Mouse (Mus musculus): ENCODE data around the gene Lsamp. TPM values are rescaled to one million over a fixed set of nuclear protein-coding genes. Genes with fewer than 3 reads are reported as not detected.

The Lsamp gene
- total RNA-seq, 2 experiments from 2014 or later, result 1.4 TPM

DNA sequence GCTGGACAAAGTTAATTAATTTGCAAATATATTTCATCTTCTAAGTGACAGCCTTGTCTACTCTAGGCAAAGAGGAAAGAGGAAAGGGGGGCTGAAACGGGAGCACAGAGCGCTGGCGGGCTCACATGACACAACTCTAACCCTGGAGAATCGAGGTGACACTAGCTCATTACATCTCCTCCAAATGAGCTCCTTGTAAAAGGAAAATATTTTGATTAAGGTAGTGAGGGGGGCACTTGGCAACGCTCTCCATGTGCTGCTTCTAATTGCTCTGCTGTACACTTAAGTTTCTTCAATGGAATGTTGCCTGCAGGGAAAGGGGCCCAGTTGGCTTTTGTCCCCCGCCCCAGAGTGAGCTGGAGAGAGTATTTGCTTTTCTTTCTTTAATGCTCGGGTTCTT is 907.2 kb downstream of the Lsamp start:
- intact Hi-C loops (cut with DNase I), result no loop called here

DNA sequence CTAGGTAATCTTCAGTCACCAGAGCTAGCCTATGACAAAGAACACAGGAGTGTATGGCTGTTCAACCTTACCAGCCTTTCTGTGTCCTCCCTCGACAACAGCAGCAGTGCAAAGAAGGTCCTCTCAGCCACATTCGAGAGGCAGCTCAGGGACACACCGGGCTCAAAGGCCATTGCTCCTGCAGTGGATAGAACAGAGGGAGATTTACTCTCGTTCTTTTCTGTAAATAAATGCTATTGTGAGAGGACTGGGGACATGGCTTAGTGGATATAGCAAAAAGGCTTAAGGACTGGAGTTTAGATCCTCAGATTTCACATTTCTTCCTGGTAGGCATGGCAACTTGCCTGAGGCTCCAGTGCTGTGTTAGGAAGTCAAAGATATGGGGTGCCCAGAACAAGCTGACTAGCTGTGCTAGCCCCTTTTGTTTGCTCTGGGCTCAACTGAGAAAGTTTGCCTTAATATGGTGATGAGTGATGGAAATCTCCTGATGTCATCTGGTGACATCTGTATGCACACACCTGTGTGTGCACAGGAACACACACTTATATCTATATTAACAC is 913.7 kb downstream of the Lsamp start:
- DNase-seq, result no peak
- intact Hi-C loops (cut with DNase I), result no loop called here

More for the DNA sequence above, 907.2 kb downstream of the Lsamp start:
- no peak for DNase-seq

DNA sequence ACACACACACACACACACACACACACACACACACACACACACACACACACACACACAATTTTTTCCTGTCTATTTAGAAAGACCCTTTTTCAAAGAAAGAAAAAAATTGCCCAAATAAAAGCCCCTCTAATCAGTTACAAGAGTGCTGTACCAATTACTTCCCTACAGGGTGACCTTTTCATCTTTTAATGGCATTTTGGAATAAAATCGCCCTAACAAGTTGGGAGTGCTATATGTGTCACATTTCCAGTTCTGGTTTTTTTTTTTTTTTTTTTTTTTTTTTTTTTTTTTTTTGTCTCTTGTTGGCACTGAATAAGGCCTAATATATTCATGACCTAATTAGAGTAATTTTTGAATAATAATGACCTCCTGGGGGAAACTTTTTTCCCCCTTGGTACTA is 923.7 kb downstream of the Lsamp start:
- no peak for DNase-seq
- intact Hi-C loops (cut with DNase I), result no loop called here

DNA sequence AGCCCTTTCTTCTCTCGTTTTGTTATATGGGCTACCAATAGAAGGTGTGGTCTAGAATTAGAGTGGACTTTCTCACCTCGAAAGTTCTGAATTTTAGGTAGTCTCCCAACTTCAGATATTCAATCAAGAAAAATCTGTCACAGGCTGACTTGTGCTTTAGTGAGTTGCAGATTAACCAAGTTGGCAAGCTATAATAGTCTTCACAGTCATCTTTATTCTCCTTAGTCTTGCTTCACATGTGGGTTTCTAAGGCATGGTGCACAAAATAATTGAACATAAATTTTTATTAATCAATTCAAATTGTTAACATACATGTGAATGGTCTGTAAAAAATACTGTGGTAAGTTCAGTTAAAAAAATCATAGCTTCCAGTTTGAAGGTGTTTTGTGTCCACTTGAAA is 930.0 kb downstream of the Lsamp start:
- intact Hi-C loops (cut with DNase I), result no loop called here
- DNase-seq, result no peak

DNA sequence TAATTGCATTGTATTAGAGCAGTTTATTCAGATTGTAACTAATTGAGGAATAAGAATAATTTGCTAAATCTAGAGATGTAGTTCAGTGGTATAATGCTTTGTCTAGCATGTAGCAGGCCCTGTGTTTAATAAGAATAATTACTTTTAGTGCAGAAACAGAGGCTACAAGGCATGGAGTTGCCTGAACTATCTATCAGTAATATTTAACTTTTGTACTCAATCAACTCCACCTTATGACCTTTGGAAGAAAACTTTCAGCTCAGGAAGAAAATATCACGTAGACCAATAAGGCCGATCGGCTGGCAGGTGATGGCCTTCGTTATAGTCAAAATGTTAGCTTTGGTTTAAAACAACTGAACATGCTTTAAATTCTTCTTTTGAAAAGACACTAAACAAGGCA is 946.4 kb downstream of the Lsamp start:
- intact Hi-C loops (cut with DNase I), result no loop called here
- no peak for DNase-seq

DNA sequence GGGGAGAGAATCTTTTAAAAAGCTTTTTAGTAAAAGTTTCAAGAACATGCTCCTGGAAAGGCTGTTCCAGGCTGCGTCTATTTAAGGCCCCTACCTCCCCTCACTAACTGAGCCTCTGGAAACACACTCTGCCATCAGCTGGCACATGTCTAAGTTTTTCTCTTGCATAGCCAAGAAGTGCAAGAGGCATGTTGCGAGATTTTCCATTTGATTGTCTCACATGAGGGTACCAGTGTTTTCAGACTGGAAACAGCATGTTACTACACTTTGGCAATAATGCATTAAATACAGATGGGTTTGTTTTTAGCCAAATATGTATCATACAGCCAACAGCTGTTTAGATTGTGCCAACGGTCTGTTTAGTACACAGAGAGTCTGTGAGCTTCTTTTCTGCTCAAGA is 958.1 kb downstream of the Lsamp start:
- DNase-seq, result no peak
- intact Hi-C loops (cut with DNase I), result no loop called here

DNA sequence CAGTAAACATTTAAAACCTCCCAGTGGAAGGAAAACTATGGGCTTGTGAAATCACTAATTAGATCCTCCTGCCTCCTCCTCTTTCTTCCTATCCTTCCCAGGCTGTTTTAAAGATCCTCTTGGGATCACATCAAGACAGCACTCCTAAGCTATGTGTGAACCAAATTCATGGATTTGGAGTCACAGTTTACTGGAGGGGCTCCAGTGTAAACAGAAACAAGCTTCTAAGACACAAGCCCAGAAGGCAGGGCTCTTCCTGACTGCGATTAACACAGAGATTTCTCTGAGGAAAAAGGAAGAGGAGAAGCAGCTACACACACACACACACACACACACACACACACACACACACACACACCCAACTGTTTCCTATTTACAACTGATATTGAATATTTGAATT is 961.7 kb downstream of the Lsamp start:
- intact Hi-C loops (cut with DNase I), result no loop called here
- DNase-seq, result no peak

DNA sequence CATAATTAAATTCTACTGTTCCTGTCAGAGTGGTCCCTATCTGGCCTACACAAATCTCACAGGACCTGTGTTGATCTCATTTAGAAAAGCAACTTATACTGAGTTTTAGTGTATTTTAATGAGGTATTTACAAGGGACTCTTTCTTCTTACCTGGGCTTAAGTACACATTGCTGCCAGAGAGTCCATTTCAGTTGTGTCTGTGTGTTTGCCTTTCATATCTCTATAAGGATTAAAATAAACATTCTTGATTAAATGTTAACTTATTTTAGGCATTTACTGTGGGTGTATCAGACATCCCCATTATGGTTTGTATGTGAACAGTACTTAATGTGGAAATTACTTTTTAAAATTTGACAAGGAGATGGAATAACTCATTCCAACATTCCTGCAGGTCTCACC is 963.9 kb downstream of the Lsamp start:
- no peak for DNase-seq
- intact Hi-C loops (cut with DNase I), result no loop called here

DNA sequence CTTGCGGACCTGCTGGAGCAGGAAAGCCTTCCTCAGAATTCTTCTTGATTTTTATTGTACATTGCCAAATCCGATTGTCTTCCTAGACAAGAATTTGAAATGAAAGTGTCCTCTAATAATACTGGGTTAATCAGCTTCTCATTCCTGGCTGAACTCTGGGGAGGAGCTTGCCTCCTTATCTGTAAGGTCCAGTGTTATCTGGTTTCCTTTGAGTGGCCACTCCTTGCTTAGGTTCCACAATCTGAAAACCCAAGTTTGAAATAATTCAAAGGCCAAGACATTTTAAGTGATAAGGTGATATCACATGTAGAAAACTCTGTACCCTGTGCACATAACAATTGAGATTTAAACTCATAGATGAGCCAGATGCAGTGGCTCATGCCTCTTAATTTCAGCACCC is 975.0 kb downstream of the Lsamp start:
- no peak for DNase-seq
- intact Hi-C loops (cut with DNase I), result no loop called here

DNA sequence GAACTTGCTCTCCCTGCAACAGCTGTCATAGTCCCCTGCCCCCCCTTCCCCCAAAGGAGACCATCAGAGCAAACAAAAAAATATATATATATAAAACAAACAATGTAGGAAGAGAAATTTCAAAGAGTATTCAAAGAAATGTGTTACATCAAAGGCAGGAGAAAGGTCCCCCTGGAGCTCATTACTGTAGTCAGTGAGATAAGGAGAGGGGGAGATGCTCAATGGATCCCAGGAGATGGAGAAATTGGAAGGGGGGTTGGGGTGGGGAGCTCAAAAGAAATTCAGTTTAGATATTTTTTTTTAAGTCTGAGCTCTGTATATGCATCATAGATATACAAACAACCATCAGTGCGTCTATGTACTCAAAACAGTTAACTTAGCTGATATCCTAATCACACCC is 976.4 kb downstream of the Lsamp start:
- intact Hi-C loops (cut with DNase I), result loop anchor here (10.0 kb wide), 1 partner anchor 686 kb away; no protein-coding TSS in a partner anchor
- DNase-seq, result no peak

DNA sequence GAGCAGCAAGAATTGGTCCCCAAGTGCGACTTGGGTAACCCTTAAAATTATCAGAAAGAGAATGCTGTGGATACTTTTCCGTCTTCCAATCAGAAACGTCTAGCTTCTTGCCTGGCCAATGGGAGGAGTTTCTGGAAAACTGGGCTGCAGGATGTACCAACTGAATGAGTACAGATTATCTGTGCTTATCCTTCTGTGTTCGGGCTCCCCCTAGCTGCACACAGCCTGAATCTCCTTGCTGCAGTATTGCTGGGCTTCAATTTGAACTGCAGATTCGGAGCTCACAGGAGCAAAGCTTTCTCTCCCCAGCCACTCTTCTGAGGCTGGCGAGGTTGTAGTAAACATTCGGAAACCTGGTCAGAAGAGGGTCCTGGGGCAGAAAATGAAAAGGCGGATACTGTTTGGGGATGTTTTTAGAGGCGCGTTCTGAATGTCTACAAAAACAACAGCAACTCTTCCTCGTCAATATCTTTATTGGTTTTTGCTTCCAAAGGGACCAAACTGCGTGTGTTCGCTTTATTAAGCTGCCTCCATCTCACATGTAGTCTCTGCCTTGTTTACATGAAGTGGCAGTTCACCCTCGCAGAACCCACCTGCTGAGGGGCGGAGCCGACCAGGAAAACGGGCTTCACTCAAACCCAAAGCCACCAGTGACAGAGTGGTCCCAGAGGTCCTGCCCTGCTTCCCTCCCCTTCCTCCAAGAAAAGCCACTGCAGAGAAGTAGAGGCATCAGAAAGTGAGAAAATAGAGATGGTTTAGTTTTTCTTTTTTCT is 984.1 kb downstream of the Lsamp start:
- peak; percentile 50 to 66 for DNase-seq
- intact Hi-C loops (cut with DNase I), result loop anchor here (2.0 to 10.0 kb wide), 4 partner anchors 231 to 693 kb away; no protein-coding TSS in a partner anchor

DNA sequence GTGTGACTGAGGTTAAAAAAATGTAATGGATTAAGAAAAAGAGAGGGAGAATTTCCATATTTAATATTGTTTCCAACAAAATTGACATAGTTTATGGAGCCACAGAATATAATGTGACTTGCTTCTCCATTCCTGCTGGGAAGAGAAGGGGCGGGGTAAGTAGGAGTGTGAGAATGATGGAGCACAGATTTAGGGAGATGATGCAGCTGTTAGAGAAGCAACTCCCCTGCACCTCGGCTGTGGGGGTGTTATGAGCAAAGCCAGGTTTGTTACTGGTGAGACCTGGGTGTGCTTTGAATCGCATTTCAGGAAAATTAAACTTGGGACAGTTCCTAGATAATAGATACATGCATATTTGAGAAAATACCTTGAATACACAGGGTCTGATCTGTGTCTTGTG is 987.2 kb downstream of the Lsamp start:
- intact Hi-C loops (cut with DNase I), result no loop called here

DNA sequence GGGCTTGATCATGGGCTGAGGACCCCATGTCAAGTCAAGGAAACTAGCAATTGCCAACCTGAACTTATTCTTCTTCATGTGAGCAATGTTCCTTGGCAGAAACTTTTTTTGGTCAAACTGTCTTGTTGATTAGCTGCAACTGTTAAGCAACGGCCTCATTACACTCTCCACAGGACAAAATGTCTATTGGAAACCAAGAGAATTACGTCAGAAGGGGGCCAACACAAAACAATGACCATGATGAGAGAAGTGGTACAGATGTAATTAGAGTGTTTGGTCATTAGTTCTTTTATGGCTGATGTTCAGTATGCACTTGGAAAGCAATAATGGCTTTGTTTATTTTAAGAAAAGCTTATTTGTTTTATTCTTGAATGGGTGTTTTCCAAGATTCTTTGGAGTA is 989.9 kb downstream of the Lsamp start:
- intact Hi-C loops (cut with DNase I), result no loop called here
- DNase-seq, result no peak

More for the DNA sequence above, 987.2 kb downstream of the Lsamp start:
- no peak for DNase-seq

DNA sequence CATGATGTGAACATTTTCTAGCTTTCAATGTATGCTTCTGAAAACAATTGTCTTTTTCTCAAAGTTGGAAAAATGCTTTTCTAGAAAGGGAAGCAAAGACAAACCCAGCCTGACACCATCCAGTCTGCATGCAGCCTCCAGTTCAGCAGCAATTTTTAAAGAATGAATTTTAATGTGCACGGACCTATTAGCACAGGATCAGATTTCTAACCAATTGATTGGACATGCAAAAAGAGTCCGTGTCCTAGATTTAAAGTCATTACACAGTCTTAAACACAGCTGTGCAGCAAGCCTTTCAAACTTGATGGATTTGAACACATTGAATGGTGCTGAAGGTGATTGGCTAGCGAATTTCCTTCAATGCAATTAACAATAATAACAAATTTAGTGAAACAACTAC is 998.9 kb downstream of the Lsamp start:
- intact Hi-C loops (cut with DNase I), result no loop called here
- no peak for DNase-seq

DNA sequence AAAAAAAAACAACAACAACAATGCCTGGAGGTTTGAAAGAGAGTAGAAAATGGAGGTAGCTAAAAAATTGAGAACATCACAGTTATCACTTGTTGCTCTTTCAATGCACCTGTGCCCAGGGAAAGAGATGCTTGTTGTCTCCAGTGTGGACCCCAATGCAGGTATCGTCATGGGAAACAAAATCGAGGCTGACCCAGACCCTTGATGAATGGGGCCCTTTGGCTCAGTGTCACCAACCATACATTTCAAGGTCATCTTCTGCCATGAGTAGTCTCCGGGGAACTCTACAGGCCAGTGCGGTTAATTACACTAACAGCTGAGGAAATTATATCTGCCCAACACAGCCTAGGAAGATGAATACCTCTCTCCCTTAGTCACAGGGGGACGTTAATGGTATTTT is 1023.4 kb downstream of the Lsamp start:
- intact Hi-C loops (cut with DNase I), result no loop called here
- DNase-seq, result no peak

DNA sequence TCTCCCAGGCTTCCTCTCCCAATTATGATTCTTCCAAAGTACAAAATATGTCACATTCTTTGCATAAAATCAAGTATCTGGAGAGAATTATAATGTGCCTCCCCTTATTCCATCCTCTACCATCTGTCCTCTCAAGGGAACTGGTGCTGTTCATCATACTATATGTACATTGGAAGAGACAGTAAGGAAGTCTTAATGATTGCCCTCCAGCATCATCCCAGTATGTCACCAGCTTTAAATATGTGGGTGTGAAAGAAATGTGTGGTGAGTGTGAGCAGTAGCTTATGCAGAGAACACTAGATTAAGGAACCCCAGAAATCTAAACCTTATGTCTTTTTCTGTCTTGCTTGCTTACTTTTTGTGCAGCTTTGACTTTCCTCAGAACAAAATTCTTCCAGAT is 1050.6 kb downstream of the Lsamp start:
- intact Hi-C loops (cut with DNase I), result no loop called here
- no peak for DNase-seq

DNA sequence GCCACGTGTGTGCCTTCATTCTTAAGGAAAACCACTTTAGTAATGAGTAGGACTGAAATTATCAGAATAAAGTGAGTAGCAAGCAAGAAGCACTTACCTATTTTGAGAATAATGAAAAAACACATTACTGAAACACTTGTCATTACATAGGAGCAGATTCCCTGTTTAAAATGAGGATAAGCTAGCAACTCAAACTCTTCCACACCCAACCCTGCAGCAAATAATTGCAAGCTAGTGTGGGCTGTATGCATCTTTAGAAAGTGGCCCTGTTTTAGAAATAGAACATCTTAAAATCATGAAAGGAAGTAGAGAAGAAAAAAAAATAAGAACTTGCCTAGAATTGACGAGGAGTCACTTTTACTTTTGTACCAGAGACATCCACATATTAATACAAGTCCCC is 1057.5 kb downstream of the Lsamp start:
- intact Hi-C loops (cut with DNase I), result no loop called here
- DNase-seq, result no peak

DNA sequence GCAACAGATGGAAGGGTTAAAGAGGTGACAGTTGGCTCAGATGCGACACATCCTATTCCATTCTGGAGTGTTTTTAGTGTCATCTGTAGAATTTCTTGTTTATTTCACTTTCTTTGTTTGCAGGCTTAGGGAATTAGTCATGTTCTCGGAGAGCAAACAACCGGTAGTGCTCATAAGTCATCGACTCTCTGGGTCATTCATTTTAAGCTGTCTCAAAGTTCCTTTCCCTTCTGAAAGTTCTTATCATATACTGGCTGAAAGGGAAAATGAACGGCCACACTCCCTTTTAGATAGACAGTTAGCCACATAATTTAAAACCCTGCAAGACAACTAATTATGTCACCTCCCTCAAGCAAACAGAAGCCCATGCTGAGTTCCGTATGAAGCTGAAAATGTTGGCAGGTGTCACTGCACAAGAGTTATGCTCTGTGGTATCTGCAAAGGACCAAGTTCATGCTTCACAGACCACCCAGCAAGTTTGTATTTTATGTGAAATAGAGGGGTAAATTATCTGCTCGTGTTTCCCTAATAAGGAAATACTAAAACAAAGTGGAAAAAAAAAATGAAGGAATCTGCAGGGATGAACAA is 1079.2 kb downstream of the Lsamp start:
- DNase-seq, result no peak
- intact Hi-C loops (cut with DNase I), result no loop called here

DNA sequence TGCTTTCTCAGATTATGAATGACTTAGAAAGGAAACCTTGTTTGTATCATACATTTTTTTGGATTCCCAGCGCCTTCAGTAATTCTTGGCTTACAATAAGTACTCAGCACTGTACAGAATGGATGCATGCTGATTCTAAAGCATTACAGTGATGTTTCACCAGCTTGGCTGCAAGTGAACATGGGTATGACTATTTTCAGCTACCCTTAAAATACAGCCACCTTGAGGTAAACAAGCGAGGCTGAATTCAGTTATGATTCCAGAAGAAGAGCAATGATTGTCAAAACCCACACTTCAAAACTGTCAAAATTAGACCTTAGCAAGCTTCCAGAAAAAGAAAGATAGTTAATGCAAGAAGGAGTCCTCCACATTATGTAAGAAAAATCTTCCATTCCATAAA is 1089.3 kb downstream of the Lsamp start:
- intact Hi-C loops (cut with DNase I), result no loop called here
- DNase-seq, result no peak

DNA sequence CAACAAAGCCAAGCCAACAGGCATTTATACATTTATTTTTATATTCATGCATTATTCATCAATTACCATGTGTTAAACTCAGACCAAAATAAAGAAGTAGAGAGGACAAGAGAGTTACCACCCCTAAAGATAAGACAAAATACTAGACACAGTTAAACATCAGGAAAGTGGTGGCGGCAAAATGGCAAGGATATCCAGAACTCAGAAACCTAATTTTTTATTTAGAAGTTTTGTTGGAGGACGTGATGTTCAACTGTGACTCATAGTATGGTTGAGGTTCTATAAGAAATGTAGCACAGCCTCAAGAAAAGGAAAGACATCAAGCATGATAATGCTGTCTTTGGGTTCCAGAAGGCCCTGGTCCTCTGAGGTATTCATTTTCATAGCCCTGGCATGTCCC is 1104.5 kb downstream of the Lsamp start:
- no peak for DNase-seq
- intact Hi-C loops (cut with DNase I), result no loop called here

DNA sequence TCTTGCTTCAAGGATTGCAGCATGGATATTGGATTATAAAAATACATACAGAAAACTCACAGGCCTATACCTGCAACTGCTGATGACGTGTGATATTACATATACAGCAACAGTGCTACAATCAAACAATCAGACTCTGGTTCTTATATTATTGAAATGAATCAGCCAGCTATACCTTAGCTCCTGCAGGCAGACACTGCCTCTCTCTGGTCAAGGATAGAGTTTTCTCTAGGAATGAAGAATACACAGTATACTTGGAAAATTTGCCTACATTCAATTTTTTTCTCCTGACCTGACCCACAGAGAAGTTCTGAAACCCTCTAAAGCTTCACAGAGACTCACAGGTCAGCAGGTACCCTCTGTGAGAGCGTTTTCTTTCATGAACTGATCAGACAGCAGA is 1105.9 kb downstream of the Lsamp start:
- DNase-seq, result no peak
- intact Hi-C loops (cut with DNase I), result no loop called here

DNA sequence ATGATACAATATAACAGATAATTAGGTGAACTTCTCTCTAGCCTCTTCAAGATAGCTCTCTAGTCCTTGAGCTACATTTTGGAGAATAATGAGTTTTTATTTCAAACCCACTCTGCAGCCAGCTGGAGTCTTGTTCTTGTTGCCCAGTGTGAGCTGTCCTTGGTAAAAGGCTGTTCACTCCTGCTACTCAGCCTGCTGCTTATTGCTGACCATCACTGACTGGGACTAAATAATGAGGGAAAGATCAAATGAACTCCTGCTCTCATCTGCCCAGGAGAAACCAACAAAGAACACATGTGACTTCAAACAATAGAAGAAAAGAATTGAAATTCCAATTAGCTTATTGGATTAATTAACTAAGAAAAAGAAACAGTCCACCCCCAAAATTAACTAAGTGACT is 1107.1 kb downstream of the Lsamp start:
- intact Hi-C loops (cut with DNase I), result no loop called here
- DNase-seq, result no peak

Data from heart, postnatal 14 days (tissue).